Mouse (Mus musculus) MEL (cell line): Measurements from ENCODE around the gene Cnga2.

Experiments used
- CHD2 ChIP-seq: IDR thresholded peaks from 2 replicates; pipeline ENCODE4 v1.6.1; 2011; ENCODE audit warnings: low read length, improper control_type of control experiment
- CTCF ChIP-seq, 3 experiments: IDR thresholded peaks in 2 of 3; conservative IDR thresholded peaks in 1 of 3; 2 replicates each; pipeline ENCODE4 v1.5.1; 2011 to 2012; ENCODE audit warnings: low read length in 3 of 3, low read depth in 2 of 3, mild to moderate bottlenecking in 2 of 3, improper control_type of control experiment in 1 of 3, inconsistent platforms in 1 of 3, mixed read lengths in 1 of 3, moderate library complexity in 1 of 3; ENCODE audit not compliant: control insufficient read depth in 1 of 3, insufficient read depth in 1 of 3, poor library complexity in 1 of 3, severe bottlenecking in 1 of 3
- EP300 ChIP-seq, 2 experiments: IDR thresholded peaks; 2 replicates each; pipeline ENCODE4 v1.6.1; 2011; ENCODE audit warnings: improper control_type of control experiment in 2 of 2, low read length in 2 of 2, low read depth in 1 of 2, mild to moderate bottlenecking in 1 of 2
- HCFC1 ChIP-seq: IDR thresholded peaks from 2 replicates; pipeline ENCODE4 v1.6.1; 2012; ENCODE audit warnings: low read depth, mild to moderate bottlenecking, inconsistent platforms, low read length, improper control_type of control experiment, moderate library complexity
- JUND ChIP-seq: IDR thresholded peaks from 2 replicates; pipeline ENCODE4 v1.6.1; 2011; ENCODE audit warnings: low read depth, mild to moderate bottlenecking, improper control_type of control experiment, low read length
- KAT2A ChIP-seq: conservative IDR thresholded peaks from 2 replicates; pipeline ENCODE4 v1.6.1; 2012; ENCODE audit warnings: low read depth, low read length, improper control_type of control experiment, inconsistent platforms
- MYC ChIP-seq: IDR thresholded peaks from 2 replicates; pipeline ENCODE4 v1.6.1; 2011; ENCODE audit warnings: low read depth, mild to moderate bottlenecking, low read length, improper control_type of control experiment, moderate library complexity
- NRF1 ChIP-seq: IDR thresholded peaks from 2 replicates; pipeline ENCODE4 v1.6.1; 2014; ENCODE audit warnings: low read depth, mild to moderate bottlenecking, inconsistent platforms, low read length, improper control_type of control experiment, moderate library complexity; ENCODE audit not compliant: poor library complexity, insufficient read depth, severe bottlenecking
- POLR2A ChIP-seq, 2 experiments: IDR thresholded peaks; 2 replicates each; pipeline ENCODE4 v1.6.1; 2011 to 2012; ENCODE audit warnings: low read length in 2 of 2, mild to moderate bottlenecking in 2 of 2, control low read depth in 1 of 2, improper control_type of control experiment in 1 of 2, low read depth in 1 of 2, moderate library complexity in 1 of 2; ENCODE audit not compliant: control insufficient read depth in 1 of 2, insufficient read depth in 1 of 2, poor library complexity in 1 of 2
- POLR2AphosphoS2 ChIP-seq: IDR thresholded peaks from 2 replicates; pipeline ENCODE4 v1.6.1; 2011; ENCODE audit warnings: low read length, improper control_type of control experiment
- SIN3A ChIP-seq: IDR thresholded peaks from 2 replicates; pipeline ENCODE4 v1.6.1; 2012; ENCODE audit warnings: low read length, improper control_type of control experiment, inconsistent platforms
- TAL1 ChIP-seq: IDR thresholded peaks from 2 replicates; pipeline ENCODE4 v1.6.1; 2012; ENCODE audit warnings: mild to moderate bottlenecking, inconsistent platforms, low read length, moderate library complexity, mixed read lengths
- USF1 ChIP-seq: IDR thresholded peaks from 2 replicates; pipeline ENCODE4 v1.6.1; 2014; ENCODE audit warnings: low read depth, mild to moderate bottlenecking, inconsistent platforms, low read length, improper control_type of control experiment, moderate library complexity

GRCm38 (mm10) chrX:71958366-71958765 lies 33.3 kb upstream of the Cnga2 start:
- TF ChIP-seq CTCF (IDR thresholded peaks at IDR 0.05 in 2 of 3, conservative IDR thresholded peaks at IDR 0.05 in 1 of 3; ENCODE audit: control insufficient read depth in 1 of 3, insufficient read depth in 1 of 3, low read depth in 2 of 3, low read length in 3 of 3, poor library complexity in 1 of 3, severe bottlenecking in 1 of 3) (no peak), HCFC1 (no peak), CHD2 (no peak), SIN3A (no peak), POLR2A (IDR thresholded peaks at IDR 0.05; ENCODE audit: control insufficient read depth in 1 of 2, insufficient read depth in 1 of 2, low read depth in 1 of 2, low read length in 2 of 2, poor library complexity in 1 of 2) (no peak), USF1 (no peak), POLR2AphosphoS2 (no peak), JUND (no peak), TAL1 (no peak), KAT2A (no peak), EP300 (IDR thresholded peaks at IDR 0.05; ENCODE audit: low read depth in 1 of 2, low read length in 2 of 2) (no peak), NRF1 (no peak), MYC (no peak)
